Mouse (Mus musculus) MEL (cell line): ENCODE data around the gene Zfp507. TPM values are rescaled to one million over a fixed set of nuclear protein-coding genes. Genes with fewer than 3 reads are reported as not detected.

Experiments
- DNase-seq: peaks from one replicate; pipeline ENCODE4 v3.0.0; 2011; ENCODE audit warnings: low read depth, low spot score
- H3K27ac ChIP-seq: 2 replicates; pipeline ENCODE4 v1.5.1; 2012; ENCODE audit warnings: low read depth, mild to moderate bottlenecking, control low read depth, low read length, moderate library complexity; ENCODE audit not compliant: control insufficient read depth
- H3K27me3 ChIP-seq, 2 experiments: fragments of 150-350 bp in 1 of 2; sonication (generic) in 1 of 2; 2 replicates each; pipeline ENCODE4 v1.6.1; 2012; ENCODE audit warnings: low read length in 2 of 2, mild to moderate bottlenecking in 2 of 2, improper control_type of control experiment in 1 of 2, moderate library complexity in 1 of 2; ENCODE audit not compliant: insufficient read depth in 2 of 2, control insufficient read depth in 1 of 2
- H3K36me3 ChIP-seq, 2 experiments: 2 replicates each; pipeline ENCODE4 v1.6.1; 2012 to 2014; ENCODE audit warnings: low read length in 2 of 2, improper control_type of control experiment in 1 of 2, inconsistent platforms in 1 of 2, mild to moderate bottlenecking in 1 of 2; ENCODE audit not compliant: insufficient read depth in 2 of 2, control insufficient read depth in 1 of 2
- H3K4me1 ChIP-seq, 2 experiments: fragments of 150-350 bp in 1 of 2; sonication (generic) in 1 of 2; 2 replicates each; pipeline ENCODE4 v1.6.1; 2012; ENCODE audit warnings: low read length in 2 of 2, improper control_type of control experiment in 1 of 2, mild to moderate bottlenecking in 1 of 2; ENCODE audit not compliant: insufficient read depth in 2 of 2, control insufficient read depth in 1 of 2
- H3K4me3 ChIP-seq, 2 experiments: fragments of 150-350 bp in 1 of 2; sonication (generic) in 1 of 2; 2 replicates each; pipeline ENCODE4 v1.5.1; 2012; ENCODE audit warnings: low read depth in 2 of 2, low read length in 2 of 2, mild to moderate bottlenecking in 2 of 2, moderate library complexity in 2 of 2, control low read depth in 1 of 2, improper control_type of control experiment in 1 of 2; ENCODE audit not compliant: control insufficient read depth in 1 of 2, insufficient read depth in 1 of 2
- H3K79me2 ChIP-seq: 2 replicates; pipeline ENCODE4 v1.6.1; 2012; ENCODE audit warnings: mild to moderate bottlenecking, low read length, moderate library complexity; ENCODE audit not compliant: control insufficient read depth, poor library complexity, insufficient read depth
- H3K9ac ChIP-seq: 2 replicates; pipeline ENCODE4 v1.6.1; 2012; ENCODE audit warnings: low read depth, mild to moderate bottlenecking, control low read depth, low read length, moderate library complexity; ENCODE audit not compliant: control insufficient read depth, poor library complexity, severe bottlenecking
- H3K9me3 ChIP-seq: fragments of 150-350 bp; sonication (generic); replicated peaks from 2 replicates; pipeline ENCODE4 v1.6.1; 2012; ENCODE audit warnings: mild to moderate bottlenecking, low read length, improper control_type of control experiment, moderate library complexity; ENCODE audit not compliant: insufficient read depth
- CHD1 ChIP-seq: IDR thresholded peaks from 2 replicates; pipeline ENCODE4 v1.6.1; 2012; ENCODE audit warnings: low read depth, mild to moderate bottlenecking, inconsistent platforms, low read length, improper control_type of control experiment
- CHD2 ChIP-seq: IDR thresholded peaks from 2 replicates; pipeline ENCODE4 v1.6.1; 2011; ENCODE audit warnings: low read length, improper control_type of control experiment
- ELF1 ChIP-seq: IDR thresholded peaks from 2 replicates; pipeline ENCODE4 v1.6.1; 2014; ENCODE audit warnings: low read depth, mild to moderate bottlenecking, inconsistent platforms, low read length, improper control_type of control experiment, moderate library complexity
- EP300 ChIP-seq, 2 experiments: IDR thresholded peaks; 2 replicates each; pipeline ENCODE4 v1.6.1; 2011; ENCODE audit warnings: improper control_type of control experiment in 2 of 2, low read length in 2 of 2, low read depth in 1 of 2, mild to moderate bottlenecking in 1 of 2
- ETS1 ChIP-seq: IDR thresholded peaks from 2 replicates; pipeline ENCODE4 v1.6.1; 2012; ENCODE audit warnings: low read depth, mild to moderate bottlenecking, inconsistent platforms, low read length, improper control_type of control experiment, moderate library complexity
- GABPA ChIP-seq: IDR thresholded peaks from 2 replicates; pipeline ENCODE4 v1.6.1; 2012; ENCODE audit warnings: low read depth, mild to moderate bottlenecking, inconsistent platforms, low read length, improper control_type of control experiment, moderate library complexity
- MAFK ChIP-seq: IDR thresholded peaks from 2 replicates; pipeline ENCODE4 v1.6.1; 2011; ENCODE audit warnings: low read depth, mild to moderate bottlenecking, low read length, improper control_type of control experiment, borderline replicate concordance
- MAX ChIP-seq: IDR thresholded peaks from 2 replicates; pipeline ENCODE4 v1.6.1; 2011; ENCODE audit warnings: low read length, improper control_type of control experiment
- MAZ ChIP-seq: IDR thresholded peaks from 2 replicates; pipeline ENCODE4 v1.6.1; 2012; ENCODE audit warnings: low read depth, mild to moderate bottlenecking, inconsistent platforms, low read length, improper control_type of control experiment
- MEF2A ChIP-seq: IDR thresholded peaks from 2 replicates; pipeline ENCODE4 v1.6.1; 2014; ENCODE audit warnings: low read depth, mild to moderate bottlenecking, inconsistent platforms, low read length, improper control_type of control experiment; ENCODE audit not compliant: poor library complexity, insufficient replicate concordance, severe bottlenecking; ENCODE audit errors: extremely low read depth
- MXI1 ChIP-seq: IDR thresholded peaks from 2 replicates; pipeline ENCODE4 v1.6.1; 2011; ENCODE audit warnings: mild to moderate bottlenecking, low read depth, low read length, improper control_type of control experiment
- MYC ChIP-seq: IDR thresholded peaks from 2 replicates; pipeline ENCODE4 v1.6.1; 2011; ENCODE audit warnings: low read depth, mild to moderate bottlenecking, low read length, improper control_type of control experiment, moderate library complexity
- NELFE ChIP-seq: IDR thresholded peaks from 2 replicates; pipeline ENCODE4 v1.6.1; 2011; ENCODE audit warnings: low read depth, low read length, improper control_type of control experiment
- NRF1 ChIP-seq: IDR thresholded peaks from 2 replicates; pipeline ENCODE4 v1.6.1; 2014; ENCODE audit warnings: low read depth, mild to moderate bottlenecking, inconsistent platforms, low read length, improper control_type of control experiment, moderate library complexity; ENCODE audit not compliant: poor library complexity, insufficient read depth, severe bottlenecking
- POLR2A ChIP-seq, 2 experiments: IDR thresholded peaks; 2 replicates each; pipeline ENCODE4 v1.6.1; 2011 to 2012; ENCODE audit warnings: low read length in 2 of 2, mild to moderate bottlenecking in 2 of 2, control low read depth in 1 of 2, improper control_type of control experiment in 1 of 2, low read depth in 1 of 2, moderate library complexity in 1 of 2; ENCODE audit not compliant: control insufficient read depth in 1 of 2, insufficient read depth in 1 of 2, poor library complexity in 1 of 2
- POLR2AphosphoS2 ChIP-seq: IDR thresholded peaks from 2 replicates; pipeline ENCODE4 v1.6.1; 2011; ENCODE audit warnings: low read length, improper control_type of control experiment
- RAD21 ChIP-seq: IDR thresholded peaks from 2 replicates; pipeline ENCODE4 v1.6.1; 2011; ENCODE audit warnings: mild to moderate bottlenecking, low read depth, low read length, improper control_type of control experiment
- RCOR1 ChIP-seq: IDR thresholded peaks from 2 replicates; pipeline ENCODE4 v1.6.1; 2012; ENCODE audit warnings: low read depth, mild to moderate bottlenecking, inconsistent platforms, low read length, improper control_type of control experiment
- SIN3A ChIP-seq: IDR thresholded peaks from 2 replicates; pipeline ENCODE4 v1.6.1; 2012; ENCODE audit warnings: low read length, improper control_type of control experiment, inconsistent platforms
- TBP ChIP-seq: IDR thresholded peaks from 2 replicates; pipeline ENCODE4 v1.8.0; 2011; ENCODE audit warnings: low read depth, low read length, improper control_type of control experiment
- UBTF ChIP-seq: IDR thresholded peaks from 2 replicates; pipeline ENCODE4 v1.6.1; 2012; ENCODE audit warnings: low read depth, mild to moderate bottlenecking, inconsistent platforms, low read length, improper control_type of control experiment, moderate library complexity, borderline replicate concordance; ENCODE audit not compliant: insufficient read depth
- USF1 ChIP-seq: IDR thresholded peaks from 2 replicates; pipeline ENCODE4 v1.6.1; 2014; ENCODE audit warnings: low read depth, mild to moderate bottlenecking, inconsistent platforms, low read length, improper control_type of control experiment, moderate library complexity
- USF2 ChIP-seq, 2 experiments: IDR thresholded peaks; 2 replicates each; pipeline ENCODE4 v1.6.1; 2011 to 2012; ENCODE audit warnings: improper control_type of control experiment in 2 of 2, low read length in 2 of 2, borderline replicate concordance in 1 of 2, inconsistent platforms in 1 of 2, low read depth in 1 of 2, mild to moderate bottlenecking in 1 of 2; ENCODE audit not compliant: insufficient read depth in 1 of 2
- ZKSCAN1 ChIP-seq: IDR thresholded peaks from 2 replicates; pipeline ENCODE4 v1.6.1; 2012; ENCODE audit warnings: low read depth, mild to moderate bottlenecking, inconsistent platforms, low read length, improper control_type of control experiment, moderate library complexity
- ZNF384 ChIP-seq: IDR thresholded peaks from 2 replicates; pipeline ENCODE4 v1.6.1; 2012; ENCODE audit warnings: low read depth, mild to moderate bottlenecking, inconsistent platforms, low read length, improper control_type of control experiment
- polyA plus RNA-seq, 2 experiments: library from polyadenylated mRNA; stranded (reverse) in 1 of 2; unstranded in 1 of 2; fragments of >175 nt in 1 of 2; fragments of >200 nt in 1 of 2; gene quantifications; 2 replicates each; pipeline versions ENCODE4 v1.2.1 to v1.2.4; 2012; ENCODE audit warnings: low replicate concordance in 2 of 2, low read depth in 1 of 2; ENCODE audit not compliant: insufficient read length in 2 of 2, insufficient read depth in 1 of 2, missing spikeins in 1 of 2
- total RNA-seq: library from RNA; depleted of rRNA; stranded (reverse); fragments of 300-350 nt; gene quantifications from 2 replicates; pipeline ENCODE4 v1.2.3, GENCODE M21; 2012

The Zfp507 gene
- total and polyA plus RNA-seq, 3 experiments: 16.4 to 67.2 (median 17.7) TPM

DNA sequence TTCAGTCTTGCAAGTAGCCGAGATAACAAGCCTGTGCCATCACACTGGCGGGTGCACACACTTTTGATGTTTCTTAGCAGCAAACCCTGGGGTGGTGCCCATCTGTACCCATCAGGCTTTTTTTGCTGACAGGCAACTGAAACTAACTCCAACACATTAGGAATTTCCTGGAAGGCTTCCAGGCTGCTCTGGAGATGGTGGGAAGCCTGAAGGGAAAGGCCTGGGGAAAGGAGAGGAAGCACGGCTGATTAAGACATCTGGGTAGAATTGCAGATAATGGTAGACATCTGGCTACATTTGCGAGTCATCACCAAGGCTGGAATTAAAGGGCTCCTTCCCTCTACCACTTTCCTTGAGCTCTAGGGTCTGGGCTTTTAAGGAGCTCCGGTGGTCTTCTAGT is 47.6 kb upstream of the Zfp507 start:
- Histone ChIP-seq H3K4me1 (no peaks in the 10 kb centered on the region), H3K9me3 (no peaks in the 10 kb centered on the region), H3K36me3 (no peaks in the 10 kb centered on the region), H3K27me3 (no peaks in the 10 kb centered on the region), H3K79me2 (no peaks in the 10 kb centered on the region), H3K4me3 (no peak overlapping the region), H3K27ac (no peak overlapping the region), H3K9ac (no peak overlapping the region)
- TF ChIP-seq USF1: no peak
- DNase-seq: no peak

DNA sequence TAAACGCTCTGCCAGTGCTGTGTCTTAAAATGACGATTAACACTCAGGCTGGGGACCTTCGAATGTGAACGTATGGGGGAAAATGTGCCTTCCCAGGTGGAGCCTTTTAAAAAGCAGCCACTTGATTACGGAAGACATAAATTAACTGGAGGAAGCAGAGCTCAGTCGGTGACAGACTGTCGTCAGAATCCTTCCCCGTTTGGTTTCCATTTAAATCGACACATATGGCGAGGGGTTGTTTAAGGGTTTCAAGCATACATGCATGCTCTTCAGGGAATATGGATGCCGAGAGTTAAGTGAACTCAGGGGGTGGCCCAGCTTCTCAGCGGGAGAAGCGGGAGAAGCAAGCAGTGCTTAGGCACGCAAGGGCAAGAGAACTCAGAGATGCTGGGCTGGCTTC is 45.7 kb upstream of the Zfp507 start:
- no peak overlapping the region for H3K27ac ChIP-seq
- no peak for DNase-seq
- no peaks in the 10 kb centered on the region for H3K27me3 ChIP-seq
- H3K9ac ChIP-seq: no peak overlapping the region
- H3K36me3 ChIP-seq: no peaks in the 10 kb centered on the region
- no peaks in the 10 kb centered on the region for H3K4me1 ChIP-seq
- H3K79me2 ChIP-seq: no peaks in the 10 kb centered on the region
- H3K9me3 ChIP-seq: no peaks in the 10 kb centered on the region
- TF ChIP-seq GABPA (no peak), MAX (no peak), POLR2AphosphoS2 (no peak), ETS1 (no peak), UBTF (no peak), CHD1 (no peak), ZNF384 (no peak), NELFE (no peak), MXI1 (no peak), CHD2 (no peak), MYC (no peak), USF2 (IDR thresholded peaks at IDR 0.05; ENCODE audit: borderline replicate concordance in 1 of 2, insufficient read depth in 1 of 2, low read depth in 1 of 2, low read length in 2 of 2) (no peak), MAZ (no peak)
- H3K4me3 ChIP-seq: no peak overlapping the region

DNA sequence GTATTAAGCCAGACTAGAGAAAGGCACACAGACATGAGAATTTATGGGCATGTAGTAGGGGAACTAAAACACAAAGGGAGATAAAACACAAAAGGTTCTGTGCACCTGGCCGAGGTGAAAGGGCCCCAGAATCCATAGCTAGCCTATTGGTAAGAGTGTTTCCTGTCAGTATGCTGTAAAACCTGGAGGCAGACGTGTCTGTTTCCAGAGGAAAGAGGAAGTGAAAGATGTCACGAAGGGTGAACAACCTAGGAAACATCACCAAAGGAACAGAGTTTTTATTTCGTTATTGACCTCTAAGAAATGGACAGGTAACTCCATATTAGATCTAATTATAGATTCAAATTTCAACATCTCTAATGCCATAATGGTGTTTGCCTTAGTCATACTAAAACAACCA is 37.7 kb upstream of the Zfp507 start:
- no peaks in the 10 kb centered on the region for H3K4me1 ChIP-seq
- no peaks in the 10 kb centered on the region for H3K9me3 ChIP-seq
- no peak overlapping the region for H3K27ac ChIP-seq
- H3K36me3 ChIP-seq: no peaks in the 10 kb centered on the region
- no peak overlapping the region for H3K4me3 ChIP-seq
- no peaks in the 10 kb centered on the region for H3K27me3 ChIP-seq
- DNase-seq: no peak
- no peak overlapping the region for H3K9ac ChIP-seq
- no peak for TF ChIP-seq ETS1
- TF ChIP-seq ELF1: no peak
- TF ChIP-seq ZKSCAN1: no peak
- TF ChIP-seq UBTF: no peak
- no peak for TF ChIP-seq USF2 (IDR thresholded peaks at IDR 0.05; ENCODE audit: borderline replicate concordance in 1 of 2, insufficient read depth in 1 of 2, low read depth in 1 of 2, low read length in 2 of 2)
- no peak for TF ChIP-seq NELFE
- no peak for TF ChIP-seq POLR2A (IDR thresholded peaks at IDR 0.05; ENCODE audit: control insufficient read depth in 1 of 2, insufficient read depth in 1 of 2, low read depth in 1 of 2, low read length in 2 of 2, poor library complexity in 1 of 2)
- TF ChIP-seq MXI1: no peak
- TF ChIP-seq EP300 (IDR thresholded peaks at IDR 0.05; ENCODE audit: low read depth in 1 of 2, low read length in 2 of 2): no peak
- no peak for TF ChIP-seq RAD21
- no peak for TF ChIP-seq MEF2A
- TF ChIP-seq SIN3A: no peak
- TF ChIP-seq MYC: no peak
- no peak for TF ChIP-seq CHD2
- no peak for TF ChIP-seq GABPA
- no peak for TF ChIP-seq NRF1
- no peak for TF ChIP-seq RCOR1
- no peak for TF ChIP-seq MAFK
- no peak for TF ChIP-seq TBP
- no peaks in the 10 kb centered on the region for H3K79me2 ChIP-seq
